Mouse (Mus musculus): ENCODE data around the gene Prkch.

DNA sequence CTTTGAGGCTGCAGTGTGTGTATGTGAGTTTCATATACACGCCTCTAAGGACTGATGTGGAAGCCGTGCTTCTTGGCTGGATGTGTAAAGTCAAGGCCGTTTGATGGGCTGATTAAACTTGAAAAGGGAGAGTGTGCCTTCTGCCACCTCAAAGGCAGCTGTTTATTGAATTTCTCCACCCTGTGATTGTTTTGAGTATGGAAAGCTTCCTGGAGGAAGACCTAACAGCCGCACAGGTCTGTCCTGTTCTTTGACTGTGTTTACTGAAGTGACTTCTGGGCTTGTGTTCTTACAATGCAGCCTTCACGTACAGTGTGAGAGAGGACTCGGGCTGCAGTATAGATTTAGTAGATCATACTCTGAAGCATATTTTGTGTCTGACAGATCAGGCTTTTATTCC is 86.1 kb downstream of the Prkch start:
- no peak for TF ChIP-seq CTCF (IDR thresholded peaks at IDR 0.05; ENCODE audit: borderline replicate concordance, insufficient read depth, low read depth, low read length)
- TF ChIP-seq POLR2A (IDR thresholded peaks at IDR 0.05; ENCODE audit: borderline replicate concordance, insufficient read depth, low read length), result no peak
